Mouse (Mus musculus) neural tube, embryonic 11.5 days (tissue): ENCODE measurements around the gene Gtf2e1. TPM values are rescaled to one million over a fixed set of nuclear protein-coding genes. Genes with fewer than 3 reads are reported as not detected.

Experiments used
- ATAC-seq: fragments of 200-750 bp; cut with Nextera tagmentation; 2 replicates; pipeline ENCODE4 v1.8.0; 2017; ENCODE audit warnings: moderate number of reproducible peaks, mild to moderate bottlenecking, moderate TSS enrichment, moderate library complexity; ENCODE audit not compliant: insufficient read depth, low FRiP score, low TSS enrichment
- DNase-seq: peaks from one replicate; pipeline ENCODE4 v3.0.0-alpha.2; 2015; ENCODE audit warnings: low spot score
- H3K27ac ChIP-seq: fragments of 300-500 bp; sonication (generic); 2 replicates; pipeline ENCODE4 v1.5.1; 2014; ENCODE audit warnings: low read depth, mild to moderate bottlenecking, low read length
- H3K27me3 ChIP-seq: fragments of 300-500 bp; sonication (generic); 2 replicates; pipeline ENCODE4 v1.6.1; 2014; ENCODE audit warnings: mild to moderate bottlenecking, low read length, mixed read lengths; ENCODE audit not compliant: control insufficient read depth, insufficient read depth
- H3K36me3 ChIP-seq: fragments of 300-500 bp; sonication (generic); 2 replicates; pipeline ENCODE4 v1.6.1; 2014; ENCODE audit warnings: mild to moderate bottlenecking, low read length, moderate library complexity, mixed read lengths; ENCODE audit not compliant: control insufficient read depth, insufficient read depth
- H3K4me1 ChIP-seq: fragments of 300-500 bp; sonication (generic); 2 replicates; pipeline ENCODE4 v1.6.1; 2014; ENCODE audit warnings: low read length, mixed read lengths; ENCODE audit not compliant: control insufficient read depth, insufficient read depth
- H3K4me2 ChIP-seq: fragments of 300-500 bp; sonication (generic); 2 replicates; pipeline ENCODE4 v1.6.1; 2014; ENCODE audit warnings: low read depth, mild to moderate bottlenecking, moderate library complexity
- H3K4me3 ChIP-seq: fragments of 300-500 bp; sonication (generic); 2 replicates; pipeline ENCODE4 v1.5.1; 2014; ENCODE audit warnings: low read depth, low read length
- H3K9ac ChIP-seq: fragments of 300-500 bp; sonication (generic); 2 replicates; pipeline ENCODE4 v1.6.1; 2014; ENCODE audit warnings: mild to moderate bottlenecking, low read length
- H3K9me3 ChIP-seq: fragments of 300-500 bp; sonication (generic); 2 replicates; pipeline ENCODE4 v1.6.1; 2016; ENCODE audit warnings: low read length; ENCODE audit not compliant: control insufficient read depth
- WGBS: fragments of 180-500 bp; shearing (Covaris S2); extraction: QIAGEN DNeasy Blood & Tissue Kit; methylation state at CpG from one replicate; pipeline ENCODE4 v1.1.7; 2014; 5-methylcytosine and 5-hydroxymethylcytosine counted together
- polyA plus RNA-seq: library from polyadenylated mRNA; unstranded; fragments of >200 nt; fragmentation: Nextera tagmentation; extraction: Ambion mirVana; gene quantifications from 2 replicates; pipeline ENCODE4 v1.2.1, GENCODE M21; 2014

The Gtf2e1 gene
- polyA plus RNA-seq, 1 experiment from 2014 or later = 55.3 TPM

DNA sequence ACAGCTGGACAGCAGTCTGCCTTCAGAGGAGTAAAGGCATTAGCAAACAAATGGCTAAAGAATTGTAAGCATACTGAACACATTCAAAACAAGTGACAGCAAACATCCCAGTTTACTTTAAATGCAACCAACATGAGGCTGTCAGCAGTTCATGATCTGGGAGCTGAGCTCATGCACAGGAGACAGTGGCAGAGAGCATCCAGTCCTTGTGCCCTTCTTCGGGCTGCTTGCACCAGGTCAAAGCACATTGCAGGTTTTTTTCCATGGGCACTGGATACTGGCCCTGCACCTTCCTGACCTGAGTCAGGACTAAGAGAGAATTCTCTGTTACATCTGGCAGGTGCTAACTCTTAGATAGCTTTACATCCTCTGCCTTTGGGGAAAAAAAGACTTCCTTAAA is 40.0 kb upstream of the Gtf2e1 start:
- Histone ChIP-seq H3K27me3 (no peaks in the 10 kb centered on the region), H3K9ac (no peak overlapping the region), H3K36me3 (no peaks in the 10 kb centered on the region), H3K4me3 (no peak overlapping the region), H3K9me3 (no peaks in the 10 kb centered on the region), H3K27ac (no peak overlapping the region), H3K4me1 (0 out of 2 replicates have a peak, but pooled peaks cover 3% of the 10 kb centered on the region), H3K4me2 (no peak overlapping the region)
- 75% methylated on average over 1 of the region's 1 CpGs for WGBS
- DNase-seq (no peak), ATAC-seq (no peak)

DNA sequence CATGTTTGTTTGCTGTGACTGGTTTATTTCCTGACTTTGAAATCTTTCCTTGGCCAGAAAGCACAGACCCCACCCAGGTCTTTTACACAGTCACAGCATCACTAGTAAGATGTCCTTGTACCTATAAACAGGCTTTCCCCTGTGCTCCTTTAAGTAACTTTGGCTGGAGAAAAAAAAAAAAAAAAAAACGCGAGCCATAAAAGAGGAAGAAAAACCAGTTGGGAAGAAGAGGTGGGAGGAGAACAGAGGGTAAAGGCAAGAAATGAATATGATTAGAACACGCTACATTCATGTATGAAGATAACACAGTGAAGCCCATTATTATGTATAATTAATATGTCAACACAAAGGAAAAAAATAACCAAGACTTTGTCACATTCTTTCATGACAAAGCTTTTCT is 35.7 kb upstream of the Gtf2e1 start:
- Histone ChIP-seq H3K27ac (no peak overlapping the region), H3K4me3 (no peak overlapping the region), H3K4me2 (no peak overlapping the region), H3K9ac (no peak overlapping the region), H3K36me3 (no peaks in the 10 kb centered on the region; the same call in 1 of the 2 replicates), H3K27me3 (no peaks in the 10 kb centered on the region), H3K9me3 (no peaks in the 10 kb centered on the region; the same call in 1 of the 2 replicates), H3K4me1 (no peaks in the 10 kb centered on the region)
- 90% methylated on average over 2 of the region's 3 CpGs for WGBS
- no peak for ATAC-seq
- DNase-seq = no peak

DNA sequence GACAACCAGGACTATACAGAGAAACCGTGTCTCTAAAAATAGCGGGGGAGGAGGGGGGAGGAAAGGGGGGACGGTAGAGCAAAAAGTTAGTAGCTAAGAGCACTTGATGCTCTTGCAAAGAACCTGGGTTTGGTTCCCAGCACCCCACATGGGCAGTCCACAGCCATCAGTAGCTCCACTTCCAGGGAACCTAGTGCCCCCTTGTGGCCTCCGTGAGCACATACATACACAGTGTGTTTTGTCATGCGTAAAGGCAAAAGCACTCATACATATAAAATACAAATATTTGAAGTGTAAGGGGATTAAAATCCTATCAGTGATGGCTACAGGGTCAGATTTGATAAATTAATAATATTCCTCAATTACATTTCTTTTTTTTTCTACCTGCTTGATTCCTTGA is 33.5 kb upstream of the Gtf2e1 start:
- Histone ChIP-seq H3K4me3 (no peak overlapping the region), H3K36me3 (no peaks in the 10 kb centered on the region; the same call in 1 of the 2 replicates), H3K4me2 (no peak overlapping the region), H3K27ac (no peak overlapping the region), H3K9me3 (no peaks in the 10 kb centered on the region; the same call in 1 of the 2 replicates), H3K4me1 (no peaks in the 10 kb centered on the region), H3K9ac (no peak overlapping the region), H3K27me3 (no peaks in the 10 kb centered on the region)
- WGBS = 96% methylated on average over 5 of the region's 5 CpGs
- DNase-seq (no peak), ATAC-seq (no peak)

DNA sequence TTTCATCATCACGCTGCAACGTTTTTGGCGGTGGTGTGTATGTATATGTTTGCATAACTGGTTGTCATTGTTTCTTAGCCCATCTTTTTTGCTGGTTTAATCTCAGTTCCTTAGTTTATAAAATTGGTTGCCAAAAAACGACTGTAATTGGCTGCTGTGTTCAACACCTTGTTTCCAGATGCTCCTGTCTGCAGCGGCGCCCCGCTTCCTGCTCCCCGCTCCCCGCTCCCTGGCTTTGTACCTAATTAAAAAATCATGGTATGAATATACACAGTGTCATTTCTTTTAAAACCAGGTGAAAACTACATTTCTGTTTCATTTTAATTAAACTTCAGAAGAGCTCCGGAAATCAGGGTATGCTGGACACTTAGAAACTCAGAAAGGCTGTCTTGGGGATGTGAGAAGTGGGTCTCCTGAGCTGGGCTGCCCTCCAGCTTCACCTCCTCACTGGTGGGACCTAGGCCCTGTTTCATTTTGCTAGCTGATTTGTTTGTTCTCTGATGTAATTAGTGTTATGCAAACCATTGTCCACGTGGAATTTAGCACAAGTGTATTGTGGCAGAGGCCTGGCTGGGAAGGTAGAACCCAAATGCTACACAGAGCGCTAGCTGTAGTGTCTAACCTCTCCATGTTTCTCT is 32.6 kb upstream of the Gtf2e1 start:
- H3K27me3 ChIP-seq = no peaks in the 10 kb centered on the region
- H3K4me1 ChIP-seq = no peaks in the 10 kb centered on the region
- H3K4me2 ChIP-seq = no peak overlapping the region
- ATAC-seq = no peak
- DNase-seq = no peak
- H3K27ac ChIP-seq = no peak overlapping the region
- H3K9ac ChIP-seq = no peak overlapping the region
- H3K4me3 ChIP-seq = no peak overlapping the region
- 91% methylated on average over 12 of the region's 12 CpGs for WGBS
- H3K9me3 ChIP-seq = no peaks in the 10 kb centered on the region; the same call in 1 of the 2 replicates
- H3K36me3 ChIP-seq = no peaks in the 10 kb centered on the region; the same call in 1 of the 2 replicates

DNA sequence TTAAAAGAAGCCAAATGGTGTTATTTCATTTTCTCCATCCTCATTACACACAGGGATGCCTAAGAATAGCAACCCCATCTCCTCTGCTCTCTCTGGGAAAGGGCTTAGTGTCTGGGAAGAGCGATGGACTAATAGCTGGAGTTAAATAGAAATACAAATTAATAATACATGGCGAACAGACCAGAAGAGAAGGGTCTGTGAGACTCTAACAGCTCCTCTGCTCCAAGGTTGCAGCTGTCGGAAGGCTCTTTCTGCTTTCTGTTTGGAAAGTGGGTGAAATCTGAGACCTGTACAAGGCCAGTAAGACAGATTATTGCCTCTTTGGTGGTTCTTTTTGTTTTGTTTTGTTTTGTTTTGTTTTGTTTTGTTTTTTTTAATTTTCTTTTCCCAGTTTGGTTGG is 32.0 kb upstream of the Gtf2e1 start:
- no peaks in the 10 kb centered on the region; the same call in 1 of the 2 replicates for H3K36me3 ChIP-seq
- H3K27me3 ChIP-seq = no peaks in the 10 kb centered on the region
- no peak overlapping the region for H3K4me2 ChIP-seq
- 77% methylated on average over 3 of the region's 3 CpGs for WGBS
- H3K9ac ChIP-seq = no peak overlapping the region
- H3K4me1 ChIP-seq = no peaks in the 10 kb centered on the region
- DNase-seq (no peak), ATAC-seq (no peak)
- no peak overlapping the region for H3K4me3 ChIP-seq
- no peak overlapping the region for H3K27ac ChIP-seq
- H3K9me3 ChIP-seq = no peaks in the 10 kb centered on the region; the same call in 1 of the 2 replicates

DNA sequence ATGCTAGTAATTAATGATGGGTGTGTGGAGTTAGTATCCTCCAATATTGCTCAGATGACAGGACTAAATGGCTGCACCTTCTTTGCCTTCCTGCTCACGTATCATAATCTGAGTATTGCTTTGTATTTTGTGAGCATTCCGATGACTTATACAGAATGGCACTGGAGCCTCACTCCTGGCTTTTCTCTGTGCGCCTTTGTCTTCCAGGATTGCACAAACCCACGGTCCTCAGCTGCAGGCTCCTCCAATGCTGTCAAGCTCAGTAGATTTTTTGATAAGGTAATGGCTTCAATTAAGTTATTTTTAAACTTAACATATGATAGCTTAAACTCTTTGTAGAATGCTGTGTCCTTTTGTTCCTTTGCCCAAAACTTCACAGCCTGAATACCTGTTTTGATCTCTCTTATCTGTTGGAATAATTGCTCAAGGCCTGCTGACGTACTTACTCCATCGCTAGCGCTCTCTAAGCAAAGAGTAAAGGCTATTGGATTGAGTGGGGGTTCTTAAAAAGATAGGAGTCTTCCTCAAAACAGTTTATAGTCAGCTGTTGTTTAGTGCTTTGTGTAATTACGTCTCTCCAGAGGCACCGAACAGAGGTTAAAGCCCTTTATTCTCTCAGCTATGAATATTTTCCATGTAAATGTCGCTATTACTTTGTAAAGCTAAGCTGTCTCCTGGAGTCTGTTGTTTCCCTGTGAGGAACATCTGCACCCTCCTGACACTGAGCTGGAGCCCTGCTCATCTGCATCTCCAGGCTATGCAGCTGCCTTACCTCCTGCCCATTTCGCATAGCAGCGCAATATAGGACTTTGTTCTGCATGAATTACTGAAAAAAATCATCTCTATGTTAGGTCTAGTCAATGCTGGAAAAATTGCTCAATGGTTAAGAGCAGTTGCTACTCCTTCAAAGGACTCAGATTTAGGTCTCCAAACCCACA is 27.8 kb upstream of the Gtf2e1 start:
- DNase-seq (no peak), ATAC-seq (no peak)
- 88% methylated on average over 12 of the region's 12 CpGs for WGBS
- Histone ChIP-seq H3K4me2 (no peak overlapping the region), H3K36me3 (no peaks in the 10 kb centered on the region; the same call in 1 of the 2 replicates), H3K27ac (no peak overlapping the region), H3K4me3 (no peak overlapping the region), H3K27me3 (no peaks in the 10 kb centered on the region), H3K9me3 (no peaks in the 10 kb centered on the region), H3K9ac (no peak overlapping the region), H3K4me1 (no peaks in the 10 kb centered on the region)

DNA sequence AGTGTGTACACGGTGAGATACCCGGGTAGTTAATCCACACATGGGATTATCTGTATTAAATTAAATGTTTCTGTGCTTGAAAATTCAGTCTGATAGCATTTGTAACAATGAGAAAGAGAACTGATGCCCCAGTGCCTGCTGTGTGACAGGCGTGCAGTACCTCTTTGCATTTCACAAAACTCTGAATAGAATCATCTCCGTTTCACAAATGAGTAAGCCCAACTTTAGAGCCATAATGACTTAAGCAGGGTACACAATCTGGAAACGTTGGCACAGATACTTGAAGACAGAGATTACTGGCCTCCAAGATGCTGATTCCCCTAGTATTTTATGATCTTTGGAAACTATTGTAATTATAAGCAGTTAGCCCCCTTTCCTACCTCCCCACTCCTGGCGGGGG is 26.5 kb upstream of the Gtf2e1 start:
- ATAC-seq (no peak), DNase-seq (no peak)
- H3K4me1 ChIP-seq = no peaks in the 10 kb centered on the region
- H3K4me3 ChIP-seq = no peak overlapping the region
- 85% methylated on average over 6 of the region's 6 CpGs for WGBS
- H3K27ac ChIP-seq = no peak overlapping the region
- no peaks in the 10 kb centered on the region for H3K27me3 ChIP-seq
- H3K36me3 ChIP-seq = no peaks in the 10 kb centered on the region; the same call in 1 of the 2 replicates
- H3K9ac ChIP-seq = no peak overlapping the region
- no peak overlapping the region for H3K4me2 ChIP-seq
- no peaks in the 10 kb centered on the region for H3K9me3 ChIP-seq

DNA sequence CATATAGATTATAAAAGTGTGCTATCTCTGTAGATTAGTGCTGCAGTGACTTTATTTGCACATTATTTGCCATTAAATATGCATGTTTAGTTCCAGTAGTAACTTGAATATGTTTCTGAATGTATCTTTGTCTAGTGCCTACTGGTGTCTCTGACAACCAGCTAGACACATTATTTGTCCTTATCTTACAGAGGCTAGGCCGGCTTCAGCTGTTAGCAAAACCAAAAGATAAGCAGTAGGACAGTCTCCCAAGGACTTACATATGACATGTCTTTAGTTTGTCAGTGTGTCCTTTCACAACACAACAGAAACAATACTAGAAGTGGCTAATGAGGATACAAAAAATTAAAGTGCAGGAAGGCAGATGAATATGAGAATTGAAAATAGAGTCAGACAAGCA is 25.5 kb upstream of the Gtf2e1 start:
- Histone ChIP-seq H3K9me3 (no peaks in the 10 kb centered on the region), H3K27ac (no peak overlapping the region), H3K4me3 (no peak overlapping the region), H3K4me1 (no peaks in the 10 kb centered on the region), H3K36me3 (no peaks in the 10 kb centered on the region; the same call in 1 of the 2 replicates), H3K9ac (no peak overlapping the region), H3K4me2 (no peak overlapping the region), H3K27me3 (no peaks in the 10 kb centered on the region)
- ATAC-seq = no peak
- DNase-seq = no peak
- 89% methylated on average over 1 of the region's 1 CpGs for WGBS
